Mouse (Mus musculus) lung, postnatal 0 days (tissue): ENCODE measurements around the gene Pdzd9. TPM values are rescaled to one million over a fixed set of nuclear protein-coding genes. Genes with fewer than 3 reads are reported as not detected.
"Not testable (repeated sequence)": the region's sequence is repeated elsewhere in the genome, so short reads cannot be mapped to it uniquely, and the experiment has no call there.

Experiments
- ATAC-seq: fragments of 200-750 bp; cut with Nextera tagmentation; 2 replicates; pipeline ENCODE4 v1.8.0; 2017; ENCODE audit warnings: moderate library complexity
- DNase-seq: peaks from one replicate; pipeline ENCODE4 v3.0.0-alpha.2; 2016; ENCODE audit warnings: low spot score
- H3K27ac ChIP-seq: fragments of 300-500 bp; sonication (generic); 2 replicates; pipeline ENCODE4 v1.5.1; 2014; ENCODE audit warnings: antibody characterized with exemption, mild to moderate bottlenecking, low read length, mixed read lengths
- H3K27me3 ChIP-seq: fragments of 300-500 bp; sonication (generic); replicated peaks from 2 replicates; pipeline ENCODE4 v1.6.1; 2014; ENCODE audit warnings: low read length, mixed read lengths; ENCODE audit not compliant: insufficient read depth
- H3K36me3 ChIP-seq: fragments of 300-500 bp; sonication (generic); 2 replicates; pipeline ENCODE4 v1.6.1; 2014; ENCODE audit warnings: low read length, mixed read lengths; ENCODE audit not compliant: insufficient read depth
- H3K4me1 ChIP-seq: fragments of 300-500 bp; sonication (generic); 2 replicates; pipeline ENCODE4 v1.6.1; 2014; ENCODE audit warnings: antibody characterized with exemption, low read depth, low read length, mixed read lengths; ENCODE audit not compliant: insufficient read depth
- H3K4me2 ChIP-seq: fragments of 300-500 bp; sonication (generic); replicated peaks from 2 replicates; pipeline ENCODE4 v1.6.1; 2014; ENCODE audit warnings: low read depth, mild to moderate bottlenecking, low read length, moderate library complexity, mixed read lengths
- H3K4me3 ChIP-seq: fragments of 300-500 bp; sonication (generic); 2 replicates; pipeline ENCODE4 v1.5.1; 2014; ENCODE audit warnings: low read depth, low read length
- H3K9ac ChIP-seq: fragments of 300-500 bp; sonication (generic); replicated peaks from 2 replicates; pipeline ENCODE4 v1.6.1; 2014; ENCODE audit warnings: low read depth, mild to moderate bottlenecking
- H3K9me3 ChIP-seq: fragments of 300-500 bp; sonication (generic); 2 replicates; pipeline ENCODE4 v1.6.1; 2016; ENCODE audit warnings: low read length, mixed read lengths
- CTCF ChIP-seq: IDR thresholded peaks from 2 replicates; pipeline ENCODE4 v1.5.1; 2016; ENCODE audit warnings: antibody characterized with exemption, mild to moderate bottlenecking
- EP300 ChIP-seq: IDR thresholded peaks from 2 replicates; pipeline ENCODE4 v1.6.1; 2016; ENCODE audit warnings: antibody characterized with exemption, mild to moderate bottlenecking, control low read depth
- WGBS: fragments of 180-500 bp; shearing (Covaris S2); extraction: QIAGEN DNeasy Blood & Tissue Kit; methylation state at CpG from one replicate; pipeline ENCODE4 v1.1.7; 2014; 5-methylcytosine and 5-hydroxymethylcytosine counted together
- polyA plus RNA-seq: library from polyadenylated mRNA; unstranded; fragments of >200 nt; fragmentation: Nextera tagmentation; extraction: Ambion mirVana; gene quantifications from 2 replicates; pipeline ENCODE4 v1.2.1, GENCODE M21; 2015

The Pdzd9 gene
- 0.24 and 0.31 TPM in 2 replicates for polyA plus RNA-seq

DNA sequence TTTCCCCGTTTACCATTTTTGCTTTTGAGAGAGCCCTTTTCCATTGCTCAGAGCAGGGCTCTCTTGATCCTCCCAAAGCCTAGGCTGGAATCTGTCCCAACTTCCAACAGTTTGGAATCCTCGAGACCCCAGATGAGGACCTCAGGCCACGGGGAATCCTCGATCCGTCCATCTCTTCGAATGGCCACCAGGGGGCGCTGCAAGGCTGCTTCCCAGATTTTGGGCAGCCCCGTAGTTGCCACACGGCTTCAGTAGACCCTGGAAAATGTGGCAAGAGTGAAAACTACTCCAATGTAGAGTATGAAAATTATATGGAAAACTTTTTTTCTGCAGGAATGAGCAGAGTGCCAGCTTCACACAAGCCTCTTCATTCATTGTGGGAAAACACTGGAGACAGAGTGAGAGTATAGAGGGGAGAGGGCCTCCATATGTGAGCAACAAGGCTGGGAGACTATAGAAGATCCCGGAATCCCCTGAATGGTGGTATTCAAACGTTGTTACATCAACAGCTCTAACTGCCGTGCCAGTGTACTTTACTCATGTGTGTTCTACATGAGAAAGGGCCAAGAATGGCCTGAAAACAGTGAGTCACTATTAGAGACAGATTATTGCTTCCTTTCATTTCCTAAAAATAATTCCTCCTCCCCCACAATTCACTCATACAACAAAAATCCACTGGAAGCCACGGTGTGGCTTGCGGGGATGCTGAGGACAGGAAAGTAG, at the start of gene Pdzd9:
Pdzd9 (minus strand) TSS at position 191 of the 723 bp plus-strand sequence.
- Histone ChIP-seq H3K27me3 (no peaks in the 10 kb centered on the region), H3K9ac (no peak within 1 kb of the TSS), H3K36me3 (no peaks in the 10 kb centered on the region), H3K4me1 (no peaks in the 10 kb centered on the region), H3K4me3 (no peak within 1 kb of the TSS), H3K27ac (no peak within 1 kb of the TSS), H3K4me2 (no peak within 1 kb of the TSS), H3K9me3 (no peaks in the 10 kb centered on the region)
- peak; percentile 96 for TF ChIP-seq CTCF
- TF ChIP-seq EP300 = no peak
- DNase-seq (peak; percentile 80), ATAC-seq (peak; percentile 73)
- 21% methylated on average over 14 of the region's 14 CpGs for WGBS

DNA sequence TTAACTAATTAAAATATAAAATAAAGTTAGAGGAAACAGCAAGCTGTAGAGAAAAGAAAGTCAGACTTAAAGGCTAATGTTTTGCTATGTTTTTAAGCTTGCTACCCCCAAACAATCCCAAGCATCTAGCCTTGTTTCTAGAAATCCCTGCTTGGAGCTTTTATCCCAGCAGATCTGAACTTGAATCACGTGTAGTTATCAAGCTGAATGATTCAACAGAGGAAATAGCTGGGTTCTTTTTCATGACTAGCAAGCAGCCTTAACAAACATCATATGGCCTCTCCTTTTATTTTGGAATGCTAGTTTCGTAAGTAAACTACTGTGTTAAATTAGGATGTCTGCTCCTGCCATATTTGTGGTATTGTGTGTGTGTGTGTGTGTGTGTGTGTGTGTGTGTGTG, 47.1 kb upstream of the Pdzd9 start:
- Histone ChIP-seq H3K4me3 (no peak overlapping the region), H3K4me2 (no peak overlapping the region), H3K27me3 (no peaks in the 10 kb centered on the region), H3K9me3 (no peaks in the 10 kb centered on the region), H3K36me3 (no peaks in the 10 kb centered on the region), H3K9ac (no peak overlapping the region), H3K27ac (no peak overlapping the region), H3K4me1 (no peaks in the 10 kb centered on the region)
- ATAC-seq = no peak
- TF ChIP-seq EP300 (no peak), CTCF (no peak)
- 57% methylated on average over 2 of the region's 2 CpGs for WGBS
- no peak for DNase-seq

DNA sequence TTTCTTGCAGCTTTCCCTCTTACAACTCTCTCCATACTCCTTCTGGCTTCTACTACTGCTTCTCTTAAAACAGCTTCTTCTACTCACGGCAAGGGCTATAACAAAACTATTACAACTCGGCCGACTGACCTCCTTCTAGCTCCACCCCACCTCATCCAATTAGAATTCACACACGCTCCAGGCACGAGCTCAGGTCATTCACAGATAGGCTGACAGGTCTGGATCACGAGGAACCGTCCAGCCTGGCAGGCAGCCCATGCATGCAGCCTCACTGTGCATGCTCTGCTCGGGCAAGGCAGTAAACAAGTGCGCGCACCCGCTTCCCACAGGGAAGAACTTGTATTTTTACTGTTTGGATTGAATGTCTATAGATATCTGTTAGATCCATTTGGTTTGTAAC, 43.8 kb upstream of the Pdzd9 start:
- not testable (repeated sequence) for DNase-seq, H3K36me3 ChIP-seq, H3K27ac ChIP-seq, H3K4me1 ChIP-seq, H3K9me3 ChIP-seq, H3K9ac ChIP-seq, H3K4me3 ChIP-seq, H3K4me2 ChIP-seq, H3K27me3 ChIP-seq, ATAC-seq
- WGBS = 87% methylated on average over 11 of the region's 11 CpGs

DNA sequence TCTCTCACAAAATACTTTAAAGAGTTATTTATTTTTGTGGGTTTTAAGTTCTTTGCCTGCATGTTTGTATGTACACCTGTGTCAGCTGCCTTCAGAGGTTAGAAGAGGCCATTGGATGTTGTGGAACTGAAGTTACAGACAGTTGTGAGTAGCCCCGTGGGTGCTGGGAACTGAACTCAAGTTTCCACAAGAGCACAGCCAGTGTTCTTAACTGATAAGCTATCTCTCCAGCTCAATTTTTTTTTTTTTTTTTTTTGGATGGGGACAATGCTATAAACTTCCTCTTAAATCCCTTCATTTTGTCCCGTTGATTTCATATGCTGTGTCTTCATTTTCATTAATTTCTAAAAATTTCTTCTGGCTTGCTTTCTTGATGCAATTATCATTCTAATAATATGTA, 43.1 kb upstream of the Pdzd9 start:
- DNase-seq = no peak
- Histone ChIP-seq H3K36me3 (no peaks in the 10 kb centered on the region), H3K9me3 (no peaks in the 10 kb centered on the region), H3K27me3 (no peaks in the 10 kb centered on the region), H3K4me2 (no peak overlapping the region), H3K4me3 (no peak overlapping the region), H3K9ac (no peak overlapping the region), H3K4me1 (no peaks in the 10 kb centered on the region), H3K27ac (no peak overlapping the region)
- 87% methylated on average over 2 of the region's 2 CpGs for WGBS
- TF ChIP-seq CTCF = no peak
- TF ChIP-seq EP300 = no peak
- no peak for ATAC-seq

DNA sequence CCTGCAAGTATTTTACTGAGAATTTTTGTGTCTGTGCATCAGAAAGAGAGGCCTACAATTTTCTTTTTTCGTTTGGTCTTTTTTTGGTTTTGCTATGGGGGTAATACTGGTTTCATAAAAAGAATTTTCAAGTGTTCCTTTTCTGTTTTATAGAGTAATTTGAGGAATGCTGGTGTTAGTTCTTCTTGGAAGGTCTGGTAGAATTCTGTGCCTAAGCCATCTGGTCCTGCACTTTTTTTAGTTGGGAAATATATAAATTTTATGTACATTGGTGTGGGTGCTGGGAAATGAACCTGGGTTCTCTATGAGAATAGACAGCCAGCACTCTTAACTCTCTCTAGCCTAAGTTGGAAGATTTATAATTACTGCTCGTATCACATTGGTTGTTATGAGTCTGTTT, 41.9 kb upstream of the Pdzd9 start:
- ATAC-seq = no peak
- Histone ChIP-seq H3K9me3 (no peaks in the 10 kb centered on the region), H3K9ac (no peak overlapping the region), H3K4me1 (no peaks in the 10 kb centered on the region), H3K27me3 (no peaks in the 10 kb centered on the region), H3K27ac (no peak overlapping the region), H3K4me2 (no peak overlapping the region), H3K36me3 (no peaks in the 10 kb centered on the region), H3K4me3 (no peak overlapping the region)
- TF ChIP-seq EP300 = no peak
- TF ChIP-seq CTCF = no peak
- WGBS = 87% methylated on average over 2 of the region's 2 CpGs
- DNase-seq = no peak

DNA sequence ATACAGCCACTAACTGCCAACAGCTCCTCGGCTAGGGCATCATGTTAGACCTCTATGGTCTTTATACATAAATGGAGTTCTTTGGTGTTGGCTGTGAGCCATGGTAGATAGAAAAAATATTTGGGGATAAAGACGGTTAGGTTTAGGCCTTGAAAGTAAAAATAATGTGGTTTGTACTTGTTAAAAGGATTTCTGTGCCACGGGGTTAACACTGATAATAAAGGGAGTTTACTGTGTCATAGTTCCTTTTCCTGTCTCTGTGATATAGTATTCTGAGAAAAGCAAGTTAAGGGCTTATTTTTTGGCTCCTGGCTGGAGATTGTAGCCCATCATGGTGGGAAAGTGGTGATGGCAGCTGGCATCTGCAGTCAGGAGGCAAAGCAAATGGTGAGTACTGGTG, 33.7 kb upstream of the Pdzd9 start:
- 43% methylated on average over 3 of the region's 3 CpGs for WGBS
- TF ChIP-seq EP300 (no peak), CTCF (no peak)

More for the DNA sequence above, 33.7 kb upstream of the Pdzd9 start:
- no peaks in the 10 kb centered on the region for H3K36me3 ChIP-seq
- H3K4me3 ChIP-seq = no peak overlapping the region
- no peak overlapping the region for H3K27ac ChIP-seq
- no peaks in the 10 kb centered on the region for H3K27me3 ChIP-seq
- DNase-seq (no peak), ATAC-seq (no peak)
- no peaks in the 10 kb centered on the region for H3K4me1 ChIP-seq
- H3K9ac ChIP-seq = no peak overlapping the region
- H3K9me3 ChIP-seq = no peaks in the 10 kb centered on the region
- H3K4me2 ChIP-seq = no peak overlapping the region
